ENCODE assay signal across 20 mouse cellular contexts in the genomic region with DNA sequence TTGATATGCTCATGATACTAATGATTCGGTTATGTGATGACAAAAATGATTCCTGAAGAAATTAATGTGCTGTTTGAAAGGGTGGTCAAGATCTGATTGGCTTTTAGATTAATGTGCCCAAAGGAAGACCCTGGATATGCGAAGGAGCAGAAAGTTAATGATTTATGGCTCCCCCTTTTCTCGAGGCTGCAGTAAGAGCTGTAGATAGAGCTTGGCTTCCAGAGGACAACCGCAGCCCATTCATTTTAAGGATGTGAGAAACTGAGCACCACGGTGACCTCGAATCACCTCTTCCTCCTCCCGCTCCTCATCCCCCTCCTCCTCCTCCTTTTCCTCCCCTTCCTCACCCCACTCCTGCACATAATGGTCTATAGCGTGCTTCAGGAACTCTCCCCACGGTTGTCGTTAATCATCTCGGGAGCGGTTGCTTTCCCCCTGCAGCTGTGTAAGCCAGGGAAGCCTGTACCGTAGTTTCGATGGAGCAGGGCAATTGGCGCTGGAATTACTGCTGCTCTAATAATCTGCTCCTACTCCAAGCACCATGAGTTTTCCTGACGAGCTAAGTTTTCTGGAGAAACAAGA.
DNase-seq lines count a peak whose midpoint lies in the region; ATAC-seq and TF ChIP-seq lines count a peak whose summit lies in the region.
"Had no signal": no experiment of that assay in that cellular context is flagged by ENCODE, and none has a peak within 500 bp of the region (broad histone marks: within the 10 kb centered on the region; RNA-seq: fewer than 3 reads in every experiment).

No protein-coding gene starts in this region.

- no peaks in the 10 kb centered on the region for H3K36me3 ChIP-seq in intestine, embryonic 16.5 days (ENCODE audit: control insufficient read depth, insufficient read depth, low read length)
- no peaks in the 10 kb centered on the region; the same call in 1 of the 2 replicates for H3K36me3 ChIP-seq in intestine, postnatal 0 days (ENCODE audit: control insufficient read depth, insufficient read depth)
- peaks cover 3% of the 10 kb centered on the region; the same call in 1 of the 2 replicates for H3K36me3 ChIP-seq in neural tube, embryonic 15.5 days
- H3K36me3 ChIP-seq in neural tube, embryonic 11.5 days (ENCODE audit: control insufficient read depth, insufficient read depth, low read length), result no peaks in the 10 kb centered on the region
- H3K36me3 ChIP-seq: embryonic facial prominence, embryonic 15.5 days; hindbrain, embryonic 15.5 days; stomach, embryonic 15.5 days had no signal

- no peaks in the 10 kb centered on the region for H3K9me3 ChIP-seq in intestine, embryonic 16.5 days (ENCODE audit: control insufficient read depth, low read length)
- no peaks in the 10 kb centered on the region for H3K9me3 ChIP-seq in intestine, postnatal 0 days (ENCODE audit: control insufficient read depth)
- H3K9me3 ChIP-seq in neural tube, embryonic 15.5 days (replicated peaks), result no peaks in the 10 kb centered on the region
- H3K9me3 ChIP-seq in neural tube, embryonic 11.5 days (ENCODE audit: control insufficient read depth, low read length), result no peaks in the 10 kb centered on the region
- H3K9me3 ChIP-seq: embryonic facial prominence, embryonic 15.5 days; heart, embryonic 10.5 days; hindbrain, embryonic 15.5 days; liver, embryonic 12.5 days; stomach, embryonic 15.5 days had no signal

- peak; percentile 15 for DNase-seq in neural tube, embryonic 10.5 days (ENCODE audit: extremely low spot score, low spot score)
- DNase-seq in neural tube, embryonic 11.5 days (ENCODE audit: low spot score), result peak; percentile 30
- DNase-seq in urinary bladder, postnatal 14 days (ENCODE audit: low spot score), result no peak
- DNase-seq in right cerebral cortex, postnatal 36 days (ENCODE audit: low spot score in 2 of 2), result no peak
- DNase-seq: cerebellum, adult 9-10 months; gastrocnemius, postnatal 25 days; kidney, adult 8-10 months; left cerebral cortex, postnatal 4 days; lung, adult 2 months; right cerebral cortex, postnatal 25 days; thymus, adult 2 months had no signal

- ATAC-seq in intestine, embryonic 16.5 days, result 0 out of 2 replicates have a peak, but pooled peaks have one; percentile 43
- no peak for ATAC-seq in intestine, postnatal 0 days
- no peak for ATAC-seq in neural tube, embryonic 15.5 days (ENCODE audit: low FRiP score)
- ATAC-seq in neural tube, embryonic 11.5 days (ENCODE audit: insufficient read depth, low FRiP score, low TSS enrichment), result no peak; the same call in 1 of the 2 replicates
- ATAC-seq: forebrain, embryonic 16.5 days; liver, embryonic 12.5 days had no signal

- no peak for TF ChIP-seq CTCF in intestine, postnatal 0 days (IDR thresholded peaks at IDR 0.05; ENCODE audit: low read depth)

- H3K4me2 ChIP-seq in intestine, embryonic 16.5 days (ENCODE audit: low read depth, low read length), result no peak overlapping the region
- no peak overlapping the region for H3K4me2 ChIP-seq in intestine, postnatal 0 days (replicated peaks; ENCODE audit: low read depth)
- H3K4me2 ChIP-seq in neural tube, embryonic 15.5 days, result no peak overlapping the region
- H3K4me2 ChIP-seq in neural tube, embryonic 11.5 days (ENCODE audit: low read depth), result no peak overlapping the region
- H3K4me2 ChIP-seq: embryonic facial prominence, embryonic 15.5 days; hindbrain, embryonic 15.5 days; liver, embryonic 12.5 days; stomach, embryonic 15.5 days had no signal

- no peak overlapping the region for H3K4me3 ChIP-seq in intestine, embryonic 16.5 days (ENCODE audit: low read length)
- no peak overlapping the region for H3K4me3 ChIP-seq in intestine, postnatal 0 days (ENCODE audit: low read depth, low read length)
- H3K4me3 ChIP-seq in neural tube, embryonic 15.5 days (replicated peaks), result no peak overlapping the region
- no peak overlapping the region for H3K4me3 ChIP-seq in neural tube, embryonic 11.5 days (ENCODE audit: low read depth, low read length)
- H3K4me3 ChIP-seq: embryonic facial prominence, embryonic 15.5 days; heart, embryonic 10.5 days; hindbrain, embryonic 15.5 days; liver, embryonic 12.5 days; stomach, embryonic 15.5 days had no signal

- WGBS in intestine, embryonic 16.5 days, result 35% methylated on average over 16 of the region's 16 CpGs
- 51% methylated on average over 16 of the region's 16 CpGs for WGBS in intestine, postnatal 0 days
- 37% methylated on average over 16 of the region's 16 CpGs for WGBS in neural tube, embryonic 15.5 days
- WGBS in neural tube, embryonic 11.5 days, result 46% methylated on average over 16 of the region's 16 CpGs

- no peaks in the 10 kb centered on the region for H3K27me3 ChIP-seq in intestine, embryonic 16.5 days (replicated peaks; ENCODE audit: control insufficient read depth, insufficient read depth, low read length)
- H3K27me3 ChIP-seq in intestine, postnatal 0 days (replicated peaks; ENCODE audit: control insufficient read depth, insufficient read depth, low read length), result no peaks in the 10 kb centered on the region
- H3K27me3 ChIP-seq in neural tube, embryonic 15.5 days (replicated peaks), result no peaks in the 10 kb centered on the region
- H3K27me3 ChIP-seq in neural tube, embryonic 11.5 days (ENCODE audit: control insufficient read depth, insufficient read depth, low read length), result no peaks in the 10 kb centered on the region
- H3K27me3 ChIP-seq: embryonic facial prominence, embryonic 15.5 days; hindbrain, embryonic 15.5 days; liver, embryonic 12.5 days; stomach, embryonic 15.5 days had no signal

- no peak overlapping the region for H3K9ac ChIP-seq in intestine, embryonic 16.5 days (ENCODE audit: low read depth, low read length)
- H3K9ac ChIP-seq in intestine, postnatal 0 days (ENCODE audit: low read depth, low read length), result no peak overlapping the region
- H3K9ac ChIP-seq in neural tube, embryonic 15.5 days (replicated peaks), result no peak overlapping the region
- H3K9ac ChIP-seq in neural tube, embryonic 11.5 days (ENCODE audit: low read length), result no peak overlapping the region
- H3K9ac ChIP-seq: embryonic facial prominence, embryonic 15.5 days; hindbrain, embryonic 15.5 days; liver, embryonic 12.5 days; stomach, embryonic 15.5 days had no signal

- H3K27ac ChIP-seq in intestine, embryonic 16.5 days (ENCODE audit: low read length), result no peak overlapping the region
- H3K27ac ChIP-seq in intestine, postnatal 0 days (ENCODE audit: low read depth, low read length), result no peak overlapping the region
- H3K27ac ChIP-seq in neural tube, embryonic 15.5 days (replicated peaks), result no peak overlapping the region
- no peak overlapping the region for H3K27ac ChIP-seq in neural tube, embryonic 11.5 days (ENCODE audit: low read depth, low read length)
- H3K27ac ChIP-seq: embryonic facial prominence, embryonic 15.5 days; heart, embryonic 10.5 days; hindbrain, embryonic 15.5 days; liver, embryonic 12.5 days; stomach, embryonic 15.5 days had no signal

- H3K4me1 ChIP-seq in intestine, embryonic 16.5 days (ENCODE audit: control insufficient read depth, insufficient read depth, low read length), result peaks cover 2% of the 10 kb centered on the region
- H3K4me1 ChIP-seq in intestine, postnatal 0 days (replicated peaks; ENCODE audit: control insufficient read depth, insufficient read depth, low read length), result no peaks in the 10 kb centered on the region; the same call in 1 of the 2 replicates
- H3K4me1 ChIP-seq in neural tube, embryonic 15.5 days, result peaks cover 8% of the 10 kb centered on the region; the same call in 1 of the 2 replicates
- H3K4me1 ChIP-seq in neural tube, embryonic 11.5 days (ENCODE audit: control insufficient read depth, insufficient read depth, low read length), result no peaks in the 10 kb centered on the region
- H3K4me1 ChIP-seq: stomach, embryonic 15.5 days had no signal

Comparison
In these comparisons a context has a peak if more than half of its experiments do, and no peak if none do; other contexts are left out.
1. DNase-seq: peak in neural tube, embryonic 10.5 days (single experiment) and neural tube, embryonic 11.5 days (single experiment); none in urinary bladder, postnatal 14 days (single experiment) and right cerebral cortex, postnatal 36 days (0 of 2).